Mouse (Mus musculus): Measurements from ENCODE around the gene Mstn.

Gene Mstn

DNA sequence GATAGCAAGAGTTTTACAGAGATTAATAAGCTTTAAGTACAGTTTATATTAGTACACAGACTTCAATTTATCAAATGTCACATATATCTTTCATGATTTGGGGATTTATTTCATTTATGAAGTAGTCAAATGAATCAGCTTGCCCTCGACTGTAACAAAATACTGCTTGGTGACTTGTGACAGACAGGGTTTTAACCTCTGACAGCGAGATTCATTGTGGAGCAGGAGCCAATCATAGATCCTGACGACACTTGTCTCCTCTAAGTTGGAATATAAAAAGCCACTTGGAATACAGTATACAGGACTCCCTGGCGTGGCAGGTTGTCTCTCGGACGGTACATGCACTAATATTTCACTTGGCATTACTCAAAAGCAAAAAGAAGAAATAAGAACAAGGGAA, at the start of gene Mstn:
TSS of gene Mstn (plus strand) at position 301 of the 400 bp plus-strand sequence.
- no peak for ATAC-seq (ENCODE audit: low TSS enrichment)

- peak; percentile 92 for ATAC-seq (ENCODE audit: low TSS enrichment)
Observed at GRCm38 (mm10) chr1:53014716-53015115, 46.7 kb upstream of the Mstn start.

DNA sequence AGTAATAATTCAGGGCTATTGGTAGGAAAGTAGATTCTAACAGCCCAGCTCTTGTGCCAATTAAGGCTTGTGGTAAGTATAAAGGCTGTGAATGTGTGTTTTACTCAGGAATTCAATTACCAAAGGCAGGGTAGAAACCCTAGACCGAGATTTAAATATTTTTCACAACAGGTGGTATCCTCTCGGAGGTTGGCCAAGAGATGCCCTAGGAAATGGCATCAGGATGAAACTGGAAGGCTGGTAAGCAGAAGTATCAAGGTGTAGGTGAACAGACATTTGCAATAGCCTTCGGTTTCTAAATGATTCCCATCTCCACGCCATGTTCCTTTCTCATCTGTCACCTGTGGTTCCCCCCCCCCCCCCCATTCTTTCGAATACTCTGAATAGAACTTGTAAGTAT, 45.8 kb upstream of the Mstn start:
- no peak for ATAC-seq (ENCODE audit: low TSS enrichment)

GRCm38 (mm10) chr1:53018746-53019505, 42.5 kb upstream of the Mstn start:
- peak; percentile 60 for ATAC-seq (ENCODE audit: low TSS enrichment)

- no peak for ATAC-seq (ENCODE audit: low TSS enrichment)
Observed at GRCm38 (mm10) chr1:53020079-53020478, 41.4 kb upstream of the Mstn start, which contains the start of gene 1700019D03Rik. 1700019D03Rik (minus strand) TSS chr1:53020179.

GRCm38 (mm10) chr1:53032550-53032949, 28.9 kb upstream of the Mstn start:
- ATAC-seq (ENCODE audit: low TSS enrichment): peak; percentile 86

DNA sequence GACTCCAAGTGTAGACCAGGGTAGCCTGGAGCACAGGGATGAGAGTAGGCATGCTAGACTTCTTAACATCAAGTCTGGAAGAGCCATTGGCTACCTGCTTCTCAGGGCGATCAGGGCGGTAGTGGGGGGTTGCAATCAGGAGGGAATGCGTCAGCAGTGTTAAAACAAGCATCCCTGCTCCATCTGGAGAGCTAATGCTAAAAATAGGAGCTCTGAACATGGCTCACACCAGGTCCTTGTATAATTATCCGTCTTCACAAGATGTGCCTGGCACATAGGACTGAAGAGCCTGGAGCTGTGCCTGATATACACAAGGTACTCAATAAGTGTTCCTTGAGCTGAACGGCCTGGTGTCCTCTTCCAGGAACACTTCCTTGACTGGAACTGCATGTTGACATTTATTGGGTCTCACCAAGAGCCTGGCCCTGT, 24.0 kb upstream of the Mstn start:
- ATAC-seq (ENCODE audit: low TSS enrichment): peak; percentile 44

DNA sequence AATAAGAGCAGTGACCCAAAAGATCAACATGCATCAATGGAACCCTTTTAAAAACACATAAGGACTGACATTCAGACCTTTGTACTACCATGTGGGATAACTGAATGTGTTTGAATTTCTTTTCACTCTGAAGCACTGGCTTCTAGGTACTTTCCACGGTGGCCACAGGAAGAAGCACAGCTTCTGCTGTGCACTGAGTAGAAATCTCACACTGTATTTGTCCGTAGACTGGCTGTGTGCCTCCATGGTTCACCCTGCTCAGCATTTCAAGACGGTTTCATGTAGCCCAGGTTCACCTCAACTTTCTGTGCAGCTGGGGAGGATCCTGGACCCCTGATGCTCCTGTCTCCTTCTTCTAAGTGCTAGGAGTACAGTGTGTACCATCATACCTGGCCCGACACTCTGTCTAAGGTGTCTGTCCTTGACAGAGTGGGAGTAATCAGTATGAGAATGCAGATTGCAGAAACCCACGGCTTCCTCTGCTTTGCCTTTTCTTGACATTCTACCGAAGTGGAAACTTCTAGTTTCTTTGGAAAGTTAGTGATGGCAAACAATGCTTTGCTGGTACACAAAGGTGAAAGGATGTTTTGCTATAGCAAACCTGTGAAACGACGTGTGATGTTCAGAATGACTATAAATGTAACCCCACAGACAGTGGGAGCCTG, 11.5 kb upstream of the Mstn start:
- no peak for ATAC-seq (ENCODE audit: low TSS enrichment)

DNA sequence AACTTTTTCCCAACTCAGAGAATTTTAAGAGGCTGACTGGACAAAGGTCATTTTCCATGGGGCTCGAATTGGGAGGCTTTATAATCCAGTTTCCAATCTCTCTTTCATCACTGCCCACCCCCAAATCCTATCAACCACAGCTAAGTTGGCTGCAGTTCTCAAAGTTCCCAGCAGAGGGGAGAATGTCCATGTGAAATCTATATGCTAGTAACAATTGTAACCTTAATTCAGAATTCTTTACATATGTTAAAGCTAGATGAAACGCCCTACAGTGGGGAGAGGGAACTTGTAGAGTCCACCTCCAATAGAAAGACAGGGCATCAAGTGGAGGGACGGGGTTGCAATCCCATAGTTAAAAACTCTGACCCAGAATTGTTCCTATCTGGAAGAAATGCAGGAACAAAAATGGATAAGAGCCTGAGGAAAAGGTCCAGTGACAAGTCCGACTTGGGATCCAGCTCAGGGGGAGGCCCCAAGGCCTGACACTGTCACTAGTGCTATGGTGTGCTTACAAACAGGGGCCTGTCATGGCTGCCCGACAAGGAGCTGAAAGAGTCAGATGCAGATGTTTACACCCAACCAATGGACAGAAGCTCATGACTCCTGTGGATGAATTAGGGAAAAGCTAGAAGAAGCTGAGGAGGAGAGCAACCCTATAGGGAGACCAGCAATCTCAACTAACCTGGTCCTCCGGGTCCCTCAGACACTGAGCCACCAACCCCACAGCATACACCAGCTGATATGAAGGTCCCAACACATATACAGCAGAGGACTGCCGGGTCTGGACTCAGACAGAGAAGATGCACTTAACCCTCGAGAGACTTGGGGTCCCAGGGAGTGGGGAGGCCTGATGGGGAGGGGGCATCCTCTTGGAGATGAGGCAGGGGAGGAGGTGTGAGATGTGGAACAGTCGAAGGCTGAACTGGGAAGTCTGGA, 8.1 kb upstream of the Mstn start:
- ATAC-seq (ENCODE audit: low TSS enrichment): peak; percentile 72

DNA sequence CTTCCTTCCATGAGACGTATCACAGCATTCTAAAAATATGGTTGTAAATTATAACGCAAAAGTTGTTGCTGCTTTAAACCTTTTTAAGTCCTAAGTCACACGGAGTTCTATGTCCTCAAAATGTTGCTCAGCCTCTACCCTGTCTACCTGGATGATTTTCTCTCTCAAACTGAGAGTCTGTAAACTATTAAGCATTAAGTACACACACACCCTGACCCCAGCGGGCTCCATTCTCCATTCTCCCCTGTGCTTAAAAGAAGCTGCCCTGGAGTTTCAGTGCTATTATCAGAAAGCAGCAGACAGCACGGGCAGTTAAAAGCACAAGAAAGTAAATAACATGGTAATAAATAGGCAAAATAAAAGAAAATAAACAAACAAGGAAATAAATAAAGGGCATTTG, 2.3 kb upstream of the Mstn start:
- ATAC-seq (ENCODE audit: low TSS enrichment): no peak

- ATAC-seq (ENCODE audit: low TSS enrichment): no peak
Observed at GRCm38 (mm10) chr1:53060499-53060898, 941 bp upstream of the Mstn start.

GRCm38 (mm10) chr1:53061871-53062608, 600 bp downstream of the Mstn start:
- peak; percentile 91 for ATAC-seq (ENCODE audit: low TSS enrichment)

GRCm38 (mm10) chr1:53063921-53064320, 2.5 kb downstream of the Mstn start:
- no peak for ATAC-seq (ENCODE audit: low TSS enrichment)

GRCm38 (mm10) chr1:53069726-53070514, 8.5 kb downstream of the Mstn start:
- ATAC-seq (ENCODE audit: low TSS enrichment): no peak

DNA sequence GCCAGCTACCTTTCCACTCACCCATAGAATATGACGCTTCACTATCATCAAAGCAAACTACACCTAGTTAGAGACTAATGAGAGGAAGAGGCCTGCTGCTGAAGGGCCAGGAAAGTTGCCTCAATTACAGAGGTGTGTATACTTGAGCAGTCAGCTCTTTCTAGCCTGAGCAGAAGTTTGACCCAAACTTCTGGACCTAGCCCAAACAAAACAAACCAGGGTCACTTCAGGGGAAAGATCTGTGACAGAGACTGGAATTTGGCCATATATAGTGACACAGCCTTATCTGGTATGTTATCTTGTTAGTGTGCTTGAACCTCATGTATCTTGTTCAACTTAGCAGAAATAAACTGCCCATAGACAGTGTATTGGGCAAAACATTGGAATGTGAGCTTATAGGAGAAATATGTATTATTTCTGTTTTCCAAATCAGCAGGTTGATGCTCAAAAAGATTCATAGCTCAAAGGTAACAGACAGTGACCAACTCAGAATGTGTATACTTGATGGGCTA, 9.3 kb downstream of the Mstn start:
- ATAC-seq (ENCODE audit: low TSS enrichment): no peak

DNA sequence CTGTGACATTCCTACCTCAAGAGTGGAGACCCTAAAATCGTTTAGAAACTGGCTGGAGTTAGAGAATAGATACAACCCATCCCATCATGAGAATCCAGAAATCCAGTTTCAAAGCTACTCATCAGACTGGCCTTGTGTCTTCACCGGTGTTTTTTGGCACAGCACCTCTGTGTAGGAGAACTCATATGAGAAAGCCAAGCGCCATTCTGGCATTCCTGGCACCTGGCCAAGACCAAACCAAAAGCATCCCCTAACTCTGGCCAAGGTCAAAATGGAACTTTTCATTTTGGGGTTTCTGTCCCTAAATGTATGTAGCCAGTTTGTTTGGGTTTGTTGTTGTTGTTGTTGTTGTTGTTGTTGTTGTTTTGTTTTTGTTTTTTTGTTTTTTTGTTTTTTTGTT, 15.2 kb downstream of the Mstn start:
- ATAC-seq (ENCODE audit: low TSS enrichment): no peak

- ATAC-seq (ENCODE audit: low TSS enrichment): no peak
Observed at GRCm38 (mm10) chr1:53079876-53080275, 18.4 kb downstream of the Mstn start.

DNA sequence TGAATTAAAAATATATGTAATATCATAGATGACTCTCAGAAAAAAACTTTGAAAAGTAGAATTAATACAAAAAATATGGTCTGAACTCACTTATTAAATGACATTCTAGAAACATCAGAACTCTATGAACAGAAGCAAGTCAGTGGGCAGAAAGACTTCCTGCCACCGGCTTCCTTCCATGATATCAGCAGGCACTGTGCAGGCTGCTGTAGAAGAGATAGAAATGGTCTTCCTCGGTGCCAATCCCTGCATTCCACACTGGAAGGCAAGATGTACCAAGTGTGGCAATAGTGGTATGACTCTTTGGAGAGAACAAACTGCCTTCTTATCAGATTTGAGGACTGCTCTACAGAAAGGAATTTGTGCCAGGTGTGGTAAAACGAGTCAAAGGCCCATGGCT, 19.2 kb downstream of the Mstn start:
- ATAC-seq (ENCODE audit: low TSS enrichment): no peak

GRCm38 (mm10) chr1:53085256-53085655, 23.8 kb downstream of the Mstn start:
- no peak for ATAC-seq (ENCODE audit: low TSS enrichment)

DNA sequence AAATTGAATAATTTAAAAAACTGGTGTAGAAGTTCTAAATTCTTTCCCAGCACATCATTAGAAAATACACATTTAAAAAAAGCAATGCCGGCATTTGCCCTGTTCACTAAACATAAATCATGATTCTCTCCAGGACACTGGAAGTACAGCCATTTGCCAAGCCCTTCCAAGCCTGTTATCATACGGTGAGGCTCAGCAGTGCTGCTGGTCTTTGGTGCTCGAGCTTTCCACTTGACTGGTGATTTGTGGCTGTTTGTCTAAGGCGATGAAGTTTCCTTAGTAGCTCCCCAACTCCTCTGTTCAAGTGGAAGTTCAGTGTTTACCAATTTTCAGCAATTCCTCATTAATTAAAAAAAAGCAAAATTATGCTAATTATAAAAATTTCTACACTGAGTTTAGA, 24.6 kb downstream of the Mstn start:
- no peak for ATAC-seq (ENCODE audit: low TSS enrichment)
